Mouse (Mus musculus) embryo, embryonic 9.5 days (tissue): Measurements from ENCODE around the gene Fndc8.
"Not testable (repeated sequence)": the region's sequence is repeated elsewhere in the genome, so short reads cannot be mapped to it uniquely, and the experiment has no call there.

Experiments used
- DNase-seq: peaks from one replicate; pipeline ENCODE4 v3.0.0-alpha.2; 2017; ENCODE audit errors: extremely low spot score

The Fndc8 gene

GRCm38 (mm10) chr11:82910679-82911389, 18.9 kb downstream of the Fndc8 start:
- DNase-seq = no peak

DNA sequence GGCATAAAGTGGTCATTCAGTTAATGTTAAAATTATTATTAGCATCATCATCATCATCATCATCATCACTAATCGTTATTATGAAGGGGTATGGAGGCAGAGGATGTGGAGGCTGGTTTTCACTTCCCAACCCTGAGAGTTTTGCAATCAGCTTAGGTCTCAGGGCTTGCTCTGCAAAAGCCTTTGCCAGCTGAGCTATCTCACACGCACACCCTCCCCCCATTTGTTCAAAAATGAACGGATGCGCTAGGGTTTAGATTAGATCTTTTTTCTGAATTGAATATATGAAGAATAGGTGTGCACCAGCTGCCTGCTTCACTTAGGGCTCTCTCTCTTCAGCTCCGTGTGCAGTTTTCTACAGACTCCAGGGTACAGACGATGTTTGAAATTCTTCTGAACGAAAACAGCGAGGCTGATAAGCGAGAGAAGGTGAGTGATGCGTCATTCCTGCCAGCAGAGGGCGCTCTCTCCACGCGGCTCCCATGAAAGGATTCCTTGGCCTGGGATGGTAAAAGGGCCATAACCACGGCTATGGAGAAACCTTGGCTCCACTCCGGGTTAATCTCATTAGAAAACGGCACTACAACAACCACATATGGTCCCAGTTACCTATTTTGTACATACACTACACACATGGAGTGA, 22.9 kb downstream of the Fndc8 start:
- DNase-seq = peak; percentile 82

DNA sequence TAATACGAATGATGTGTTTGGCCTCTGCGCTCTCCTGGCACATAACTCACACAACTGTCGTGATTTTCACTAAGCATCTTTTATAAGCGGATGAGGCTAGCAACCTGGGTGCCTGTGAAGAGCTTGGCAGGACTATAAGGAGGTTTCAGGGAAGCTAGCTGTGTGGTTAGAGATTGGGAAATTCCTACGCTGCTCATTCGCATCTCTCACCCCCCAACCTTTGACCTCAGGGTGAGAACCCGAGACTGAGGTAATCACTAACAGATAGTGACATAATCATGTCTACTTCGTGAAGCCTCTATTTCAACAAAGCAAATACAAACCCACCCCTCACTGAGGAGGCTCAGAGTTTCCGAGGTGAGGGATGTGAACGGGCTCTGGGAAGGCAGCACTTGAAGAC, 28.8 kb downstream of the Fndc8 start:
- DNase-seq = no peak

DNA sequence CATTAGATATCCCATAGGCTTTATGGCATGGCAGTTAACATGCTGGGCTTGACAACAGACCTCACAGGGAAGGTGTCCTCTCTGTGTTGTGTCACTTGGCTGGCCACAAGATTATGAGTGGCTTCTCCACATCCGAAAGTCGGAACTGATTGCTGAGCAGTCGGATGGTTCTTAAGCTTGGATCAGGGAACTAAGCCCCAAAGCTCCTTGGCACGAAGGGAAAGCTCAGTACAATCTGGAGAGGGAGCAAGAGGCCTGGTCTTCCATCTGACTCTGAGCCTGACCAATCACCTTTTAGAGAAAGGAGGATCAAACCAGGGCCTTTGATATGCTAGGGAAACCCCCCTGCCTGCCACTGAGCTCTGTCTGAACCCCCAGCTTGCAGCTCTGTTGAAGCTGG, 29.8 kb downstream of the Fndc8 start:
- no peak for DNase-seq

DNA sequence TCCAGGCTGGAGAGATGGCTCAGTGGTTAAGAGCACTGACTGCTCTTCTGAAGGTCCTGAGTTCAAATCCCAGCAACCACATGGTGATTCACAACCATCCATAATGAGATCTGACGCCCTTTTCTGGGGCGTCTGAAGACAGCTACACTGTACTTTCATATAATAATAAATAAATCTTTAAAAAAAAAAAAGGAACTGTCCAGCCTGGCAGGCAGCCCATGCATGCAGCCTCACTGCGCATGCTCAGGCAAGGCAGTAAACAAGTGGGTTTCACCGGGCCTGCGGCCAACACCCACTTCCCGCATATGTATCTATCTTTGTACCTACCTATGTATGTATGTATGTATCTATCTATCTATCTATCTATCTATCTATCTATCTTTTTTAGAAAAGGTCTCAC, 32.0 kb downstream of the Fndc8 start:
- DNase-seq = not testable (repeated sequence)

DNA sequence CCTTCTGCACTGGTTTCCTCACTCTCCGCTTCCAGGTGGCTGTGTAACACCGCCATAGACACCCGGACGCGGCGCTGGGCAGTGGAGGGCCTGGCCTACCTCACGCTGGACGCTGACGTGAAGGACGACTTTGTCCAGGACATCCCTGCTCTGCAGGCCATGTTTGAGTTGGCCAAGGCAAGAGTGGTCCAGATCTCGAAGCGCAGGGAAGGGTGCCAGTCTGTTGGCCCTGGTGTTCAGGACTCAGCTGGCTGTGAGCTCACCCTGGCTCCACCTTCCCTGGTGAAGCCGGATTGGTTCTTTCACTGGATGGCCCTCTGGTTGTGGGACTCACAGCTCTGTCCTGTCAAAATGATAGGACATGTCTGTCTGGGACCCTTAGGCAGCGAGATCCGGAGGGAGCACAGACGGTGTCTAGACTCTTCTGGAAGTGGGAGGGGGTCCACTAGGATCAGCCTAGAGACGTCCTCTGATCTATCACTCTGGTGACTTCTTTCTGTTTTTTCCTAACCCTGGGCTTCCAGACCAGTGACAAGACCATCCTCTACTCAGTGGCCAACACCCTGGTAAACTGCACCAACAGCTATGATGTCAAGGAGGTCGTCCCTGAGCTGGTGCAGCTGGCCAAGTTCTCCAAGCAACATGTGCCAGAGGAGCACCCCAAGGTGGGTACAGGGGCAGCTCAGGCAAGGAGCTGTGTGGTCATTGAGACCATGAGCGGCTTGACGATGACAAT, 37.1 kb downstream of the Fndc8 start:
- peak; percentile 27 for DNase-seq

DNA sequence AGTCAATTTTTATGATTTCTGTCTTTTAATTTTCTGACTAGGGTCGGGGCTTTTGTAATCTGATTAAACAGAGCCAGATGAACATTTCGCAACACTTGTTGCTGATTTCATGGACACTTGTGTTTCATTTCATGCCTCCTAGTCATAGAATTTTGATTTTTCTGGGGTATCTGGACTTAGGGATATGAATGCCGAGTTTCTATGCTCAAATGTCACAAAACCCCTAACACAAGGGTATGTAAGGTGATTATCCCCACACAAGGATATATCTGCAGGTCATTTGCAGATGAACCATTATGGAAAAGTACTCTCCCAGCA, 37.7 kb downstream of the Fndc8 start:
- DNase-seq = no peak

GRCm38 (mm10) chr11:82930391-82930955, 38.5 kb downstream of the Fndc8 start:
- DNase-seq = peak; percentile 17

DNA sequence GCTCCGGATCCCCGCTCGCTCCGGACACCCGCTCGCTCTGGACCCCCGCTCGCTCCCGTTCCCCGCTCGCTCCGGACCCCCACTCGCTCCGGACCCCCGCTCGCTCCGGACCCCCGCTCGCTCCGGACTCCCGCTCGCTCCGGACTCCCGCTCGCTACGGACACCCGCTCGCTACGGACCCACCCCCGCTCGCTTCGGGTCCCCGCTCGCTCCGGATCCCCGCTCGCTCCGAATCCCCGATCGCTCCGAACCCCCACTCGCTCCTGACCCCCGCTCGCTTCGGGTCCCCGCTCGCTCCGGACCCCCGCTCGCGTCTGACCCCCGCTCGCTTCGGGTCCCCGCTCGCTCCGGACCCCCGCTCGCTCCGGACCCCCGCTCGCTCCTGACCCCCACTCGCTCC, 39.2 kb downstream of the Fndc8 start:
- not testable (repeated sequence) for DNase-seq

GRCm38 (mm10) chr11:82931671-82932450, 39.9 kb downstream of the Fndc8 start:
- DNase-seq = peak; percentile 7

DNA sequence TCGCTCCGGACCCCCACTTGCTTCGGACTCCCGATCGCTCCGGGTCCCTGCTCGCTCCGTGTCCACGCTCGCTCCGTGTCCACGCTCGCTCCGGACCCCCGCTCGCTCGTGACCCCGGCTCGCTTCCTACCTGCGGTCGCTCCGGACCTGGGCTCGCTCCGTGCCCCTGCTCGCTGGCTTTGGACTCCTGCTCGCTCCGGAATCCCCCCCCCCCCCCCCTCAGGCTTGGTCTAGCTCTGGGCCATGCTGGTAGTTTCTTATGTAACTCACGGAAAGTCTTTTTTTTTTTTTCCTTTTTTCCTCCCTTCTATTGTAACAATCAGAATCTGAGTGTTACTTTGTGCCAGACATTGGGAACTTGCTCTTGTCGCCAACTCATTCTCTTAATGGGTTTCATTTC, 41.3 kb downstream of the Fndc8 start:
- DNase-seq = no peak

DNA sequence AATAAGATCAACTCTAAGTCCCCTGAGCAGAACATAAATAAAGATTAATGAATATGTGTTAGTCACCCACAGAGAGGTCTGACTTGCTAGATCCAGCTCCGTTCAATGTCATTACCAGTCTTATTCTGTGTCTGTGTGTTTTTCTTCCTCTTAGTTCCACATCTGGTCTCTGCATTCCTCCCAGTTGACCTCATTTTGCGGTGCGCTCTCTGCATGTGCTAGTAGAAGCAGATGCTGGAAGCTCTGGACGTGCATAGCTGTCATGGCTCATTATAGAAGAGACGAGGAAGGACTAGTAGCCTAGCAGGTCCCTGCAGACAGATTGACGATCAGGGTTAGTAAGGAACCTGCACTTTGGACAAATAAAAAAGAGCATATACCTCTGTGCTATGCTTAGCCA, 51.4 kb downstream of the Fndc8 start:
- DNase-seq = no peak

- no peak for DNase-seq
Measured at GRCm38 (mm10) chr11:82945636-82946035, 53.7 kb downstream of the Fndc8 start.

GRCm38 (mm10) chr11:82947457-82947856, 55.5 kb downstream of the Fndc8 start:
- no peak for DNase-seq

GRCm38 (mm10) chr11:82949036-82949435, 57.1 kb downstream of the Fndc8 start:
- DNase-seq = no peak
